Mouse (Mus musculus): ENCODE measurements at regions not wholly inside any gene's neighbourhood (a gene's known extent, or its start where the extent isn't known, plus 50 kb on each side); places are given as distances from the start of the nearest gene placed in this dataset.

DNA sequence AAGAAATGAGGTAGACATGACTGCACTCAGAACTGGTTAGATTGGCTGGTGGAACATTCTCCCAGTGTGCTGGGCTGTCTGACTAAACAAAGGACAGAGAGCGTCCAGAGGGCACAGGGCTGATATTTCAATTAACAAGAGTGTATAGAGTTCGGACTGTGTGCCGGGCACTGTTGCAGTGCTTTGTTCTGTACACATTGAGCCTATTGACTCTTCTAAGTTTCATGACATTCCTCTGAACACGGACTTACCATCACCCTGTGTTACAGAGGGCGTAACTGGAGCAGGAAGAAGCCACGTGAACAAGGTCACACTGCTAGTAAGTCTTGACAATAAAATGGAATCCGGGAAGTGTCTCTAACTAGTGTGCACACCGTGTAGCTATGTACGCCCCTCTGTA lies 92.1 kb upstream of the Barx2 start:
- no peak for DNase-seq (ENCODE audit: extremely low spot score)

DNA sequence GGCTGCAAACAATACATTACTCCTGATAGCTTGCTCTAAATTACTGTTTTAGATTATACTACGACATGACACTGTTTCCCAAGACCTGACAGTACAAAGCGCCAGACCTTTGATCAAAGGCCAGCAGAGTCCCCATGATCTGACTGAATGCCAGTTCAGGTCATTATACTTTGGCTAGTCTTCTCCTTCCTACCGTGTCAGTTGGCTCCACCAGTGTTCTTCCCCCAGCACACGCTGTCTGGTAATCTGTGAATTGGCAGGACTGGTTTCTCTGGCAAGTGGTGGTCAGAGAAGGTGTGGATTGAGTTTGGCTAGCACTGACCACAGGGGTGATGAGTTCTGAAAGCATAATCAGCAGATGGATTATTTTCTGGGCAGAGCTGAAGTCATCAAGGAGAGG lies 93.1 kb upstream of the Barx2 start:
- no peak for DNase-seq (ENCODE audit: extremely low spot score)

DNA sequence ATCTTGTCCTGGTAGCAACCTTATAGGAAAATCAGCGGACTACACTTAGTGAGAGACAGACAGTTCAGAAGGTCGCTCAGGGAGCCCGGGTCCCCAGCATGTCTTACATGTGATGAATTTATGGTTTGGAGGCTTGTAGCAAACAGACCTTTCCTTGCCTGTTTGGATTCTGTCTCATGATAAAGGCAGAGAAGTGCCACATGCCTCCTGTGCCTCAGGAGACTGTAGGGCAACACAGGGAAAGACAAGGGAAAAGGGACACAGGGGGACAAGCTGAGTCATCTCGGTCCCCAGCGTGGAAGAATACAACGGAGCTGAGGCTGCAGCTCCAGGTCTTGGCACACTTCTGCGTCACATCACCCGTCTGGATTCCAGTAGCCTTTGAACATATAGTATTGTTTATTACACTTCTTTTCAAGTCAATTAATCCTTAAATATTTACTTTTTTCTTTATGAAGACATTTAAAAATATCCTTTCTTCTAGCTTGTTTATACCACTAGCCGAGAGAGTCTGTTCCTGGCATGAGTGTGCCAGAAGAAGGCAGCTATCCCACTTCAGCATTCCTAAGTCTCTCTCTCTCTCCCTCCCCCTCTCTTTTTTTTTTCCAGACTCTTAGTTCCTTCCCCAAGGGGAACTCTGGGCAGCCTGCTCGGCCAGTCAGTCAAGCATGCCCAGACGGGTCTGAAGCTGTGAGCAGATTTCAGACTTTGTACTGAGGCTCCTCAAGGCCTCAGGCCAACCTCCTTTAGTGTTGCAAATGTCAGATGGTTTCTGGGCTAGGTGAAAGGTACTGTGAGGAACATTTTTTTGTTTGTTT lies 97.9 kb upstream of the Barx2 start:
- no peak for DNase-seq (ENCODE audit: extremely low spot score)

DNA sequence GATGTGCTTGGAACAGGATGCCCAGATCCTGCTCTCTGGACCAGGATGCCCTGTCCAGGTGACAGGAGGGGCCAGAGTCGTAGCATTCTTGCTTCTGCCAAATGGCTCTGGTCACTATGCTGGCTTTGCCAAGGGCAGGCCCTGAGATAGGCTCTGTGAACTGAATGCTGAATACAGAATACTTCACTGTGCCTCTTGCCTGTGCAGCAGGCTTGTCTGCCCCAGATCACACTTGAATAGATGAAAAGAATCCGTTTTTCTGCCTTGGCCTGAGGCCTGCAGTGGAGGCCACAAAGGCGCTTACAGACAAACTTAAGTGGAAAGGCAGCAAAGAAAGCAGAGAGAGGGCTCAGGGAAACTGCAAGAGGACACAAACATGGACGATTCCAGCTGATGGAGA lies 99.7 kb upstream of the Arhgap32 start:
- no peak for DNase-seq (ENCODE audit: extremely low spot score)

DNA sequence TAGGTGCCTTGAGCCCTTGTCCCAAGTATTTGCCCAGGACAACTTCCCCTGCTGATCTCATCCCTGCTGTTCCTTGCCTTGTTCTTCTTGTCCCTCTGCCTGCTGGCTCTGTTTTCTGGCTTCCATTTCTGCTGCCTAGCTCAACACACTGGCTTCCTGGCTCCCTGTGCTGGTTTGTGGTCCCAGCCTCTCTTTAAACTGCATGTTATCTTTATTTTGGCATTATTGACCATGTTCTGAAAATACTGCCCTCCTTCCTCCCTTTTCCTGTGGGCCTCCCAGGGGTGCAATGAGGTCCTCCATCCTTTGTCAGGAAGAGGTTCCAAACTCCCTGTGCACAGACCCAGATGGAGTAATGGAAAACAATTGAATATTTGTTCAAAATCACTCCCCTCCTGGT lies 97.9 kb upstream of the Arhgap32 start:
- DNase-seq (ENCODE audit: extremely low spot score) = no peak

DNA sequence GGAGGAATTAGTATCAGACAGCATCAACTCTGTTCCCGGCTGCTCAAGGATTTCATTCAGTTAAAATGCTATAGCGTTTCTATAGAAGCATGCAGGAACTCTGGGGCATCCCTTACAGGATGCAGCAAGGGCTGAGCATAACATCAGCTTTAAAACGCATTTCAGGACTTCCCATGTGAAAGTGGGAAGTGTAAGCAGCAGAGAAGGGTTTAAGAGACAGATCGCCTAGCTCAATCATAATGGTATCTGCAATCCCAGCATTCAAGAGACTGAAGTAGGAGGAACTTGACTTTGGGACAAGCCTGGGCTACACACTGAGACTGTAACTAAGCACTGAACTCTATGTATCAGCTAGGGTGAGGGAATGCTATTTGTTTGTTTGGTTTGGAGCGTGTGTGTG lies 96.2 kb upstream of the Arhgap32 start:
- DNase-seq (ENCODE audit: extremely low spot score) = no peak

DNA sequence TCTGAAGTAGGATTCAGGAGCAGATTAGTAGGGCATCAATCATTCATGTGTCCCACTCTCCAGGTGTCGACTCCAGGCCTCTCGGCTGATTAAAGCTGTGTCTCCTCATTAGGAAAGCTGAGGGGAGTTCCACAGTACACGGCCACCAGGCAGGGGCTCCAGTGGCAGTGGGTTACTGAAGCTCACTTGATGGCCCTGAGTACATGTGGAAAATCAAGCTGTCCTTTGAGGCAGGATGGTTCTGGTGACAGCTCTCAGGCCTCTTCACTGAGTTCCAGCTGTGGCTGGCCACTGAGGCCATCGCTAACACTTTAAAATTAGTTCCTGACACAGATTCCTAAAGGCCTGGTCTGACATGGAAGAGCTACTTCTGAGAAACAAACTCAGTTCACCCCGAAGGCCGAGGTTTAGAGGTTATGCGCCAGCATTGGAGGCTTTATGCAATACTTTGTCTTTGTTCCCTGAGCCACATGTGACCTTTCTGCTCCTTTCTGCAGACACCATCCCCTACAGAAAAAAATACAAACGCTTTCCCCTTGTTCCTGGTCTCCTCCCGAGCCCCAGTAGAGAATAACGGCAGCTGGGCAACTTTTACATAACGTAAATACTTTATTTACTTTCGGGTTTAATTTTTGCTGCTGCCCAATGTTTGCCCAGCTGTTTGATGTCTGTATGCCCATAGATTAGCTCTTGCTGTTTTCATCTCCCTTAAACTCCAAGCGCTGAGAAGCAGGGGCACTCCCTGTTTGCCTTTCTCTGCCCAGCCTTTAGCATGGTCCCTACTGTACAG lies 94.8 kb upstream of the Arhgap32 start:
- DNase-seq (ENCODE audit: extremely low spot score) = peak; percentile 47

DNA sequence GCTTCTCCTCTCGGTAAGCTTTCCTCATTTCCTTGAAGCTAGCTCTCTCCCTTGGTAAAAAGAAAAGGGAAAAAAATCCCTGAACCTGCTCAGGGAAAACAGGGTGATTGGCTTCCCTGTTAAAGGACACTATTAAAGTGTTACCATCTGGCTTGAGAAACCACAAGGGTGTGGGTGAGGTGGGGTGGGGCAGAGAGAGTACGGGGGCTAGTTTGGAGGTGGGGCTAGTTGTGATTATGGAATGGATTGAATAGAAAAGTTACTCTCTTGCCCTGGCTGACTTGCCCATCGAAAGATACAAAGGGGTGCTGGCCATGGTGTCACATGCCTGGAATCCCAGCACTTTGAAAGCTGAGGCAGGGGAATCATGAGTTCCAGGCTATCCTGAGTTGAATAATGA lies 94.2 kb upstream of the Arhgap32 start:
- no peak for DNase-seq (ENCODE audit: extremely low spot score)

DNA sequence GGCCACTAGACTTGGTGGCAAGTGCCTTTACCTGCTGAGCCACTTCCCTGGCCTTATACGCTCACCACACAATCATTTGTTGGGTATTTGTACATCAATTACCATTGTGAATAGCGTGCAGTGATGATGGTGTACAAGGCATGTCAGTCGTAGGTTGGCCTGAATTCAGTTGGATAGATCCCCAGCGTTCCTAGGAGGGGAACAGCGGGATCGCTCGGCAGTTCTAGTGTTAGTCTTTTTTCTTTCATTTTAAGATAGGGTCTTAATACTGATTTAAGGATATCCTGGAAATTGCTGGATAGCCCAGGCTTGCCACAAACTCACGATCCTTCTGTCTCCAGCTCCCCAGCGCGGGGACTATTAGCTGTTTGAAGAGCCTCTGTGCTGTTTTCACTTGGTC lies 92.9 kb upstream of the Arhgap32 start:
- DNase-seq (ENCODE audit: extremely low spot score) = no peak

DNA sequence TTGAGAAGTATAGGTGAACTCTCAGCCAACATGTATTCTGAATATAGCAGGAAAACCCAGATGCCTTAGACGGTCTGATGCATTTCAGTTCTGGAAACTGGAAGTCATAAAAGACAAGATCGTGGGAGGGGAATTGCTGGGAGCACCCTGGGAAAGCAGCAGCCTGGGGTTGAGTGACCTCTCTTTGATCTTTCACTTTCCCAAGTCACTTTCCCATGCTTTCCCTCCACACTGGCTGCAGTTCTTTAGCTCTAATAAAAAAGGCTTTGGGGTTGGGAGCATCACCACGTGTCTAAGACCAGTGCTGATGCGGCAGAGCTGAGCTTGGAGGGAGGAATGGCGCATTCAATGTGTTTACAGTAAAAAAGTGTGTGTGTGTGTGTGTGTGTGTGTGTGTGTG lies 91.2 kb upstream of the Arhgap32 start:
- no peak for DNase-seq (ENCODE audit: extremely low spot score)

DNA sequence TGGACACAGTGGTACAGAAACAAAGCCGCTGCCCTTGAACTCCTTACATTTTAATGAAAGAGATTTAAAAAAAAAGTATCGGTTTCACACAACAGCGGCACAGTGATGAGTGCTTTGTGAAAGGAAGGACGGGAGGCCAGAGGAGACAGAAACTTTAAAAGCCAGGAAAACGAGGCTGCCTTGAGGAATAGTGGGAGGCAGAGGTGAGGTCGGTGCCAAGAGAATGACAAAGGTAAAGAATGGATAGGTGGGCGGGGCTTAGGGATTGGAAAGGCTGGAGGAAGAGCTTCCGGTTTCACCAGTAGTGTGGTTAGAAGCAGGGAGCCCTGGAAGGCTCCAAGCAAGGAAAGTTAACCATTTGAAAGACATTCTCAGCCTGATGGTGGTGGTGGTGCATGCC lies 88.0 kb upstream of the Arhgap32 start:
- no peak for DNase-seq (ENCODE audit: extremely low spot score)

DNA sequence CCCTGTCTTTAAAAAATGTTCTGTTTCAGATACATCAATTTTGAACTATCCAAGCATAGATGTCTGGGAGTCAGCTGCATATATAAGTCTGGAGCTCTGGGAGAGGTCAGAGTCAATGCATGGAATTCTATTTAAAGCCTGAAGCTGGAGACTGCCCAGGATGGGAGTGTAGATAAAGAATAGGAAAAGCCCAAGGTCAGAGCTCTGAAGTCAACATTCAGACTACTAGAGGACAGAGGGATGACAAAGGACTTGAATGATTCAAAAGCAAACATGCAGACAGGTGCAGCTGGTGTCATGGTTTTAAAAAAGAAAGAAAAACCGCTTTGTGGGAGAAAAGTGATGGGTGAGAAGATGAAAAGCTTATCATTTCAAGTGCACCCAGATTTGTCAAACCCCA lies 86.9 kb upstream of the Arhgap32 start:
- no peak for DNase-seq (ENCODE audit: extremely low spot score)

DNA sequence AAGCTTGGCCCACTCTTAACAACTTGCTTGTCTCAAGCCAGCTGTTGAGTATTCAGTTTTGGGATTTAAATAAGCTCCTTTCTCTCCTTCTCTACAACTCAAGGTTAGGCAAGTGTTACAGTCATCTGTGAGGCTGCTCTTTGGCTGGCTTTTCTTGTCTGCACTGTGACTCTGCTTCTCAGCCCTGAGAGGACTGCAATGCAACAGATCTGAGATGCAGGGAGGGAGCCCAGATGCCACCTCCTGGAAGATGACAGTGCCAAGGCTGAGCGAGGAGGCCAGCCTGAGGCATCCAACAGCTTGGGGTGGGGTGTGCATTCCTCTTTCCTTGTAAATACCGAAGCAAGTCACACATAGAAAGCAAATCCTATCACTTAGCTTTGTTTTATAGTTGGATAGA lies 86.2 kb upstream of the Arhgap32 start:
- DNase-seq (ENCODE audit: extremely low spot score) = no peak

DNA sequence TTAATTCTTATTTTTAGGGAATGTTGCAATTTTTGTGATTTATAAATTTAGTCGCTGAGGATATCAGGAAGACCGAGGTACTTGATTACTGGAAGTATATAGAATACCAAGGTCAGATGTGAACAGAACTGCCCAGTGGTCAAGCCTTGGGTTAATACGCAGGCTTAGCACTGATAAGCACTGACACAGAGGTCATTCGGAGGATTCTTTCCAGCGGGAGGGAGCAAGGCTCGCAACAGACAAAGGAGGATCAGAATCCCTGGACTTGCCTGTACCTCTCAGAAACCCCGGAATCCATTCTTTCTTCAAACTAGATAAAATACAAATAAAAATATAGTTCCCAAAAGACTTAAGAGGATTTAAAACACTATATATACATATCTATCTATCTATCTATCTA lies 85.7 kb upstream of the Arhgap32 start:
- no peak for DNase-seq (ENCODE audit: extremely low spot score)

DNA sequence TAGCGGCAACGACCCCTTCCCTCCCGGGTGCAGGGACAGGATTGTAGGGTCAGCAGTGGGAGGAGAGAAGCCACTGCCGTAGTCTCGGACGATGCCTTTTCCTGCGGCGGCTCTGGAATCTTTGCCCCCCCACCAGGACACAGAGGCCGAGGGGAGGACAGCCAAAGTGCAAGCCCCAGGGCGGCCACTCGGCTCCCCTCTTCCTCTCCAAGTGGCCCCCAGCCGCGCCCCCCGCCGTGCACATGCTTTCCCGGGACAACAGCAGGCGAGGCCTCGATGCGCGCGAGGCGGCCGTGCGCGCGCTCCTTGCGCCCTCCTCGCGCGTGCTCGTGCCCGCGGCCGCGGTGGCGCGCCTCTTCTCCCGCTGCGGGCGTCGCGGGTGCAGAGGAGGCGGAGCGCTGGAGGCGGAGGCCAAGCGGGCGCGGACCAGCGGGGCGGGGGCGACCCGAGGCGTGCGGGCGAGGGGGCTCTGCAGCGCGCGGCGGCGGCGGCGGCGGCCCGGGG lies 83.9 kb upstream of the Arhgap32 start:
- peak; percentile 91 for DNase-seq (ENCODE audit: extremely low spot score)

DNA sequence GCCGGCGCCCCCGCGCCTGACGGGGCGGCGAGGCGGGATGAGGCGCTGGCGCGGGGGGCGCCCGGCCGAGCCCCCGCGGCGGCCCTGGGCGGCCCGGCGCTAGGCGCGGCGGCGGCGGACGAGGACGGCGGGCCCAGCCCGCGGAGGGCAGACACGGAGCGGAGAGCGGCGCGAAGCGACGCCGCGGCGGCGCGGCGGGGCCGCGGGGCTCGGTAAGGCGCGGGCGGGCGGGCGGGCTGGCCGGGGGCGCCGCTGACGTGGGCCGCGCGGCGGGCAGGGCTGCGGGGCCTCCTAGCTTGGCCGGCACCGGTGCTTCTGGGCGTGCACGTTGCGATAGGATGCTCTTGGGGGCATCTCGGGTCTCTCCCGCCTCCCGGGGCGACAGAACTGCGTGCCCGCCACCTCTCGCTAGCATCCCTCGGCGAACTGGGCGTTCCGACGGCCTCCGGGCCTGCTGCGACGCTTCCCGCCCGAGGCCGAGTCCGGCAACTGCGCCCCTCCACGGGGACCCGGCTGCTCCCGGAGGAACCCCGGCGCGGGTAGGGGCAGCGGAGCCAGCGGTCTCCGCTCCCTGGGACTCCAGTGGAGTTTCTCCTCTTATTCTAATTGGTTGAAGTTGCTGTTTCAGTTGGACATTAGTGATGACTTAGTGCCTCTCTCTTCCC lies 83.3 kb upstream of the Arhgap32 start:
- DNase-seq (ENCODE audit: extremely low spot score) = peak; percentile 65

DNA sequence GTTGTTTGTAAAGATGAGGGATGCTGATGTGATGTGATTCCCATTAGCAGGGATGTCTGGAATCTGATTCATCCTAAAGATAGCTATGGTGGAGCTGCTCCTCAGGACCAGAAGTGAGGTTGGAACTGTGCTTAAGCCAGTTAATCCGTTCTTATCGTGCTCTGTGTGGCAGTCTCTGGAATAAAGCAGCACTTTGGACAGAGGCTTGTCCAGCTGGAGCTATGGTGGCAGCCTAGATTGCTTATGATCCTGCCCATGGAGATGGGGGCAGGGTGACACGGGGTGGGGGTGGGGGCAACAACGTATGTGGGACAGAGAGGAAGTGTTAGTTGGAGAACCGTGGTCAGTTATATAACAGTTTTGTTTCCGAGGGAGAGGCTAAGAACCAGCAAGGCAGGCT lies 82.0 kb upstream of the Arhgap32 start:
- DNase-seq (ENCODE audit: extremely low spot score) = no peak

DNA sequence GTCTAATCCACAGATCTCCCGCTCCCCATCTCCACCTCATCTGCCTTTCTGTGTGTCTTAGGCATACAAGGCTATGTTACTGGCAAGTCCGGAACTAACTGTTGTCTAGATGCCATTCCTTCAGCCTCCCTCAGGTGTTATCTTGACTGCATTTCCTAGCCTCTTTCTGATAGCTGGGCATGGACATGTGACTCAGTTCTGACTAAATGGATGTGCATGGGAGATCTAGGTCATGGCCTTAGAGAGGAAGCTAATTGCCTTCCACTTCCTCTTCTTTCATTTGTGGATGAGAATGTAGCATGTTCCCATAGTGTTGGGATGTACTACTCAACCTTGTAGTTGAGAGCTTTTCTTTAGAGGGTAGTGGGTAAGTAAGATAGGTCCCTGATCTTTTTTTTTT lies 75.9 kb upstream of the Arhgap32 start:
- no peak for DNase-seq (ENCODE audit: extremely low spot score)

DNA sequence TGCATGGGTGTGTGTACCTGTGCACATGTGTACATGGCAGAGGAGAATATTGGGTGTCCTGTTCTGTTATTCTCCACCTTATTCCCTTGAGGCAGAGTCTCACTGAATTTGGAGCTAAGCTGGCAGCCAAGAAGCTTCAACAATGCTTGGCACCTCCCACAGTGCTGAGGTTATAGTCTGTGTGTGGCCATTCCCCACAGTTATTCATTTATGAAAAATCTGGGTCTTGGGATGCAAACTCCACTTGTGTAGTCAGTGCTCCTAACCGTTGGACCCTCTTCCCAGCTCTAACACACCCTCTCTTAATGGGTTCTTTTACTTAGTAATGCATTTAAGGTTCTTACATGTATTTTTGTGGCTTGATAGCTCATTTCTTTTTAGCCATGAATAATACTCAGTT lies 72.6 kb upstream of the Arhgap32 start:
- DNase-seq (ENCODE audit: extremely low spot score) = no peak

DNA sequence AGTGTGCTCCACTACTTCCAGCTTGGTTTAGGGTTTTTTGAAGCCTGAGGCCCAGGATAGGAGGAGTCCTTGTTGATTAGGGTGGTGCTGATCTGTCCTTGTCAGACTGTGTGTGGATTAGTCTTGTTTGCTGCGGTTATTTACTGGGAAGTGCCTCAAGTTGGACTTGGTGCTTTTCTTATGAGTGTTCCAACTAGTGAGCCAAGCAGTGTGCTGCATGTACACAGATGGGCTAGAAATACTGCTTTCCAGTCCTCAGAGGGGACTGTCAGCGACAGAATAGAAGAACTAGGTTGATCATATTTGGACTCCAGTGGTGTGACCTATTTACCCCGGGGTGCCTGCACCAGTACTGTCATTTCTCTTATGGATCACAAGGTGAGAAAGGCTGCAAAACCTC lies 69.1 kb upstream of the Arhgap32 start:
- DNase-seq (ENCODE audit: extremely low spot score) = no peak

DNA sequence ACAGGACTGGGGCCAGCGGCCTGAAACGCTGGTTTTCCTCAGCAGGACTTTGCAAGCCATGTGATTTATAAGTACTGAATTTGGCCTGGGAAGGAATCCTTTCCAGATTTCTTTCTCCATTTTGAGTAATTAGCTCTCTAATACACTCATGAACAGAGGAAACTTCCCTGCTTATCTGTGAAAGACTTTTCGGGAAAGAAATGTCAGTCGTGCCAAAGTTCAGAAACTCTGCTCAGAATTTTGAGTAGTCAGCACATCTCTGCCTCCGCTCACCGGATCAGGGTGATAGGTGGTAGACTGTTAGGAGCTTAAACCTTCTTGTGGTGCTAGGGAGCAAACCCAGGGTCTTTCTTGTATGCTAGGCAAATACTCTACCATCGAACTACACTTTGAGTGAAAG lies 67.0 kb upstream of the Arhgap32 start:
- DNase-seq (ENCODE audit: extremely low spot score) = no peak

DNA sequence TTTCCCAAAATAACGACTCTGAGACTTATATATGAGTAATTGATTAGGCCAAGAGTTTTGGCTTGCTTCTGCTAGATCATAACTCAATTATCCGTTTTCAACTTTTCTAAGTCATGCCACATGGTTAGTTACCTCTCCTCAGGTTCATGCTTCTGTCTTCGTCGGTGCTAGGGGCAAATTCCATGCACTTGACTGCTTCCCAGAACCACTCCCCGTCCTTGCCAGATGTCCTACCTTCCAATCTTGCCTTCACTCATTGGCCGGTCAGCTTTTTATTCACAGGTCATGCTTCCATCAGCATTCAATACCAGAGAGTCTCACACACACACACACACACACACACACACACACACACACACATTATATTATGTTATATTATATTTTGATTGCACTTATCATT lies 66.4 kb upstream of the Arhgap32 start:
- DNase-seq (ENCODE audit: extremely low spot score) = no peak

All from embryo, embryonic 9.5 days (tissue).